Mouse (Mus musculus): ENCODE measurements at regions not wholly inside any gene's neighbourhood (a gene's known extent, or its start where the extent isn't known, plus 50 kb on each side); places are given as distances from the start of the nearest gene placed in this dataset.

GRCm38 (mm10) chr17:84095089-84095488, 92.7 kb downstream of the Zfp36l2 start:
- no peak for TF ChIP-seq POLR2A (IDR thresholded peaks at IDR 0.05; ENCODE audit: extremely low read depth, insufficient read depth, low read length)
- no peak for TF ChIP-seq CTCF (IDR thresholded peaks at IDR 0.05; ENCODE audit: extremely low read depth, insufficient read depth, low read length)

All from cortical plate, adult 2 months (tissue).